Mouse (Mus musculus): ENCODE data around the gene Irf2bp1. TPM values are rescaled to one million over a fixed set of nuclear protein-coding genes. Genes with fewer than 3 reads are reported as not detected.

Irf2bp1 gene
- polyA plus RNA-seq, 1 experiment from 2014 or later = 31.6 TPM

Other genes with a start within 250 kb of the Irf2bp1 start
- gene Psg19, start 205.5 kb upstream of the Irf2bp1 start, polyA plus RNA-seq (2014; fragmentation: Nextera tagmentation; extraction: Ambion mirVana) = not detected in 2 replicates
- gene Psg17, start 182.4 kb upstream of the Irf2bp1 start, polyA plus RNA-seq (2014; fragmentation: Nextera tagmentation; extraction: Ambion mirVana) = not detected in 2 replicates
- gene Mill2, start 164.1 kb upstream of the Irf2bp1 start, polyA plus RNA-seq (2014; fragmentation: Nextera tagmentation; extraction: Ambion mirVana) = 0.09 TPM in 1 of 2 replicates, not detected in the other
- gene Pglyrp1, start 132.7 kb upstream of the Irf2bp1 start, polyA plus RNA-seq (2014; fragmentation: Nextera tagmentation; extraction: Ambion mirVana) = 0.48 and 0.94 TPM in 2 replicates
- 32.2 and 32.6 TPM in 2 replicates for gene Ccdc61, start 93.6 kb upstream of the Irf2bp1 start, polyA plus RNA-seq (2014; fragmentation: Nextera tagmentation; extraction: Ambion mirVana)
- gene Nova2, start 78.2 kb upstream of the Irf2bp1 start, polyA plus RNA-seq (2014; fragmentation: Nextera tagmentation; extraction: Ambion mirVana) = 6.9 and 8.3 TPM in 2 replicates
- not detected in 2 replicates for gene Nanos2, start 16.6 kb upstream of the Irf2bp1 start, polyA plus RNA-seq (2014; fragmentation: Nextera tagmentation; extraction: Ambion mirVana)
- gene Mypop, start 12.8 kb upstream of the Irf2bp1 start, polyA plus RNA-seq (2014; fragmentation: Nextera tagmentation; extraction: Ambion mirVana) = 4.6 and 4.7 TPM in 2 replicates
- gene Foxa3, start 19.5 kb downstream of the Irf2bp1 start, polyA plus RNA-seq (2014; fragmentation: Nextera tagmentation; extraction: Ambion mirVana) = not detected in 2 replicates
- 31.0 and 39.7 TPM in 2 replicates for gene Sympk, start 20.3 kb downstream of the Irf2bp1 start, polyA plus RNA-seq (2014; fragmentation: Nextera tagmentation; extraction: Ambion mirVana)
- gene Rsph6a, start 50.6 kb downstream of the Irf2bp1 start, polyA plus RNA-seq (2014; fragmentation: Nextera tagmentation; extraction: Ambion mirVana) = not detected in 2 replicates
- 20.9 and 25.4 TPM in 2 replicates for gene Dmwd, start 72.2 kb downstream of the Irf2bp1 start, polyA plus RNA-seq (2014; fragmentation: Nextera tagmentation; extraction: Ambion mirVana)
- 12.4 and 13.8 TPM in 2 replicates for gene Dmpk, start 79.8 kb downstream of the Irf2bp1 start, polyA plus RNA-seq (2014; fragmentation: Nextera tagmentation; extraction: Ambion mirVana)
- 9.9 and 10.8 TPM in 2 replicates for gene Six5, start 90.5 kb downstream of the Irf2bp1 start, polyA plus RNA-seq (2014; fragmentation: Nextera tagmentation; extraction: Ambion mirVana)
- 1.2 and 1.4 TPM in 2 replicates for gene Gm4969, start 114.3 kb downstream of the Irf2bp1 start, polyA plus RNA-seq (2014; fragmentation: Nextera tagmentation; extraction: Ambion mirVana)
- 13.6 and 13.9 TPM in 2 replicates for gene Fbxo46, start 115.8 kb downstream of the Irf2bp1 start, polyA plus RNA-seq (2014; fragmentation: Nextera tagmentation; extraction: Ambion mirVana)
- gene Qpctl, start 145.2 kb downstream of the Irf2bp1 start, polyA plus RNA-seq (2014; fragmentation: Nextera tagmentation; extraction: Ambion mirVana) = 13.8 and 13.9 TPM in 2 replicates
- gene Snrpd2, start 145.7 kb downstream of the Irf2bp1 start, polyA plus RNA-seq (2014; fragmentation: Nextera tagmentation; extraction: Ambion mirVana) = 154 and 158 TPM in 2 replicates
- 0.56 and 0.75 TPM in 2 replicates for gene Gipr, start 162.1 kb downstream of the Irf2bp1 start, polyA plus RNA-seq (2014; fragmentation: Nextera tagmentation; extraction: Ambion mirVana)
- gene Eml2, start 172.4 kb downstream of the Irf2bp1 start, polyA plus RNA-seq (2014; fragmentation: Nextera tagmentation; extraction: Ambion mirVana) = 2.0 and 2.1 TPM in 2 replicates
- gene Gpr4, start 208.5 kb downstream of the Irf2bp1 start, polyA plus RNA-seq (2014; fragmentation: Nextera tagmentation; extraction: Ambion mirVana) = 1.6 and 2.5 TPM in 2 replicates
- gene Opa3, start 224.3 kb downstream of the Irf2bp1 start, polyA plus RNA-seq (2014; fragmentation: Nextera tagmentation; extraction: Ambion mirVana) = 54.1 and 59.8 TPM in 2 replicates

Measured in forebrain, embryonic 11.5 days (tissue).